Mouse (Mus musculus) heart, postnatal 0 days (tissue): ENCODE data around the gene Krt83. TPM values are rescaled to one million over a fixed set of nuclear protein-coding genes. Genes with fewer than 3 reads are reported as not detected.

Experiments used
- ATAC-seq: fragments of 200-750 bp; cut with Nextera tagmentation; 2 replicates; pipeline ENCODE4 v1.8.0; 2017; ENCODE audit warnings: low read depth, moderate number of reproducible peaks, moderate library complexity; ENCODE audit not compliant: insufficient read depth
- DNase-seq: peaks from one replicate; pipeline ENCODE4 v3.0.0-alpha.2; 2016; ENCODE audit warnings: low spot score
- H3K27ac ChIP-seq: fragments of 300-500 bp; sonication (generic); 2 replicates; pipeline ENCODE4 v1.5.1; 2014; ENCODE audit warnings: low read depth, mild to moderate bottlenecking
- H3K27me3 ChIP-seq: fragments of 300-500 bp; sonication (generic); 2 replicates; pipeline ENCODE4 v1.6.1; 2014; ENCODE audit warnings: low read length, mixed read lengths; ENCODE audit not compliant: control insufficient read depth, insufficient read depth
- H3K36me3 ChIP-seq: fragments of 300-500 bp; sonication (generic); replicated peaks from 2 replicates; pipeline ENCODE4 v1.6.1; 2014; ENCODE audit warnings: low read length, mixed read lengths; ENCODE audit not compliant: control insufficient read depth, insufficient read depth
- H3K4me1 ChIP-seq: fragments of 300-500 bp; sonication (generic); 2 replicates; pipeline ENCODE4 v1.6.1; 2014; ENCODE audit warnings: antibody characterized with exemption; ENCODE audit not compliant: control insufficient read depth, insufficient read depth
- H3K4me2 ChIP-seq: fragments of 300-500 bp; sonication (generic); 2 replicates; pipeline ENCODE4 v1.6.1; 2014; ENCODE audit warnings: low read depth, mild to moderate bottlenecking, low read length, moderate library complexity
- H3K4me3 ChIP-seq: fragments of 300-500 bp; sonication (generic); 2 replicates; pipeline ENCODE4 v1.5.1; 2014; ENCODE audit warnings: low read depth, low read length
- H3K9ac ChIP-seq: fragments of 300-500 bp; sonication (generic); replicated peaks from 2 replicates; pipeline ENCODE4 v1.6.1; 2014; ENCODE audit warnings: low read depth, low read length, mixed read lengths
- H3K9me3 ChIP-seq: fragments of 300-500 bp; sonication (generic); replicated peaks from 2 replicates; pipeline ENCODE4 v1.6.1; 2016; ENCODE audit warnings: low read length; ENCODE audit not compliant: control insufficient read depth
- CTCF ChIP-seq: IDR thresholded peaks from 2 replicates; pipeline ENCODE4 v1.5.1; 2016; ENCODE audit warnings: antibody characterized with exemption, control low read depth, low read depth
- EP300 ChIP-seq: IDR thresholded peaks from 2 replicates; pipeline ENCODE4 v1.6.1; 2016; ENCODE audit warnings: antibody characterized with exemption, low read depth
- WGBS: fragments of 180-500 bp; shearing (Covaris S2); extraction: QIAGEN DNeasy Blood & Tissue Kit; methylation state at CpG from one replicate; pipeline ENCODE4 v1.1.7; 2014; 5-methylcytosine and 5-hydroxymethylcytosine counted together
- polyA plus RNA-seq: library from polyadenylated mRNA; unstranded; fragments of >200 nt; fragmentation: Nextera tagmentation; extraction: Ambion mirVana; gene quantifications from 2 replicates; pipeline ENCODE4 v1.2.1, GENCODE M21; 2015
- total RNA-seq: library from RNA; depleted of rRNA; stranded (reverse); fragments of >200 nt; gene quantifications from 2 replicates; pipeline ENCODE4 v1.2.3, GENCODE M21; 2014; ENCODE audit warnings: low replicate concordance

Gene Krt83
- total and polyA plus RNA-seq, 2 experiments from 2014 or later: not detected

GRCm38 (mm10) chr15:101497181-101497580 is 5.9 kb upstream of the Krt83 start:
- DNase-seq (peak; percentile 29), ATAC-seq (no peak)
- Histone ChIP-seq H3K9me3 (no peaks in the 10 kb centered on the region), H3K36me3 (no peaks in the 10 kb centered on the region), H3K4me2 (no peak overlapping the region), H3K27ac (no peak overlapping the region), H3K4me3 (no peak overlapping the region), H3K9ac (no peak overlapping the region), H3K27me3 (no peaks in the 10 kb centered on the region), H3K4me1 (peaks cover 5% of the 10 kb centered on the region)
- 57% methylated on average over 2 of the region's 2 CpGs for WGBS
- TF ChIP-seq EP300 (no peak), CTCF (peak; percentile 57)

- 78% methylated on average over 8 of the region's 8 CpGs for WGBS
- Histone ChIP-seq H3K36me3 (no peaks in the 10 kb centered on the region), H3K4me3 (no peak overlapping the region), H3K4me1 (peaks cover 5% of the 10 kb centered on the region), H3K27ac (no peak overlapping the region), H3K9me3 (no peaks in the 10 kb centered on the region), H3K9ac (no peak overlapping the region), H3K4me2 (no peak overlapping the region), H3K27me3 (no peaks in the 10 kb centered on the region)
- ATAC-seq (no peak), DNase-seq (no peak)
- TF ChIP-seq CTCF: no peak
- no peak for TF ChIP-seq EP300
Measured at GRCm38 (mm10) chr15:101495266-101495665, 4.0 kb upstream of the Krt83 start.

GRCm38 (mm10) chr15:101494203-101494602 is 2.9 kb upstream of the Krt83 start:
- no peak for ATAC-seq
- no peaks in the 10 kb centered on the region for H3K9me3 ChIP-seq
- TF ChIP-seq EP300: no peak
- TF ChIP-seq CTCF: no peak
- H3K27ac ChIP-seq: no peak overlapping the region
- 56% methylated on average over 1 of the region's 1 CpGs for WGBS
- H3K4me1 ChIP-seq: peaks cover 5% of the 10 kb centered on the region
- no peaks in the 10 kb centered on the region for H3K36me3 ChIP-seq
- no peaks in the 10 kb centered on the region for H3K27me3 ChIP-seq
- no peak overlapping the region for H3K4me3 ChIP-seq
- H3K9ac ChIP-seq: no peak overlapping the region
- H3K4me2 ChIP-seq: no peak overlapping the region
- DNase-seq: no peak

- H3K4me2 ChIP-seq: no peak overlapping the region
- no peaks in the 10 kb centered on the region for H3K27me3 ChIP-seq
- H3K4me1 ChIP-seq: peaks cover 5% of the 10 kb centered on the region
- no peak overlapping the region for H3K4me3 ChIP-seq
- TF ChIP-seq CTCF (no peak), EP300 (no peak)
- no peak for DNase-seq
- 90% methylated on average over 6 of the region's 6 CpGs for whole genome bisulfite sequencing
- no peaks in the 10 kb centered on the region for H3K9me3 ChIP-seq
- no peak overlapping the region for H3K9ac ChIP-seq
- no peaks in the 10 kb centered on the region for H3K36me3 ChIP-seq
- no peak for ATAC-seq
- H3K27ac ChIP-seq: no peak overlapping the region
Measured at GRCm38 (mm10) chr15:101493713-101494112, 2.4 kb upstream of the Krt83 start.

GRCm38 (mm10) chr15:101492718-101493117 is 1.4 kb upstream of the Krt83 start:
- Histone ChIP-seq H3K4me2 (no peak overlapping the region), H3K4me1 (peaks cover 5% of the 10 kb centered on the region), H3K9me3 (no peaks in the 10 kb centered on the region), H3K36me3 (no peaks in the 10 kb centered on the region), H3K9ac (no peak overlapping the region), H3K4me3 (no peak overlapping the region), H3K27ac (no peak overlapping the region), H3K27me3 (no peaks in the 10 kb centered on the region)
- ATAC-seq (no peak), DNase-seq (no peak)
- TF ChIP-seq EP300: no peak
- no peak for TF ChIP-seq CTCF
- WGBS: 18% methylated on average over 8 of the region's 8 CpGs

GRCm38 (mm10) chr15:101485911-101486635 is 5.2 kb downstream of the Krt83 start:
- Histone ChIP-seq H3K4me3 (no peak overlapping the region), H3K27ac (no peak overlapping the region), H3K9ac (no peak overlapping the region), H3K9me3 (no peaks in the 10 kb centered on the region), H3K4me1 (no peaks in the 10 kb centered on the region), H3K36me3 (no peaks in the 10 kb centered on the region), H3K27me3 (no peaks in the 10 kb centered on the region), H3K4me2 (no peak overlapping the region)
- WGBS: 76% methylated on average over 11 of the region's 11 CpGs
- DNase-seq: no peak
- no peak for ATAC-seq
- TF ChIP-seq EP300 (no peak), CTCF (no peak)
